Mouse (Mus musculus) heart, postnatal 0 days (tissue): ENCODE data around the gene Slc1a3.

ENCODE experiments used
- CTCF ChIP-seq: IDR thresholded peaks from 2 replicates; pipeline ENCODE4 v1.5.1; 2016; ENCODE audit warnings: antibody characterized with exemption, control low read depth, low read depth
- EP300 ChIP-seq: IDR thresholded peaks from 2 replicates; pipeline ENCODE4 v1.6.1; 2016; ENCODE audit warnings: antibody characterized with exemption, low read depth

- TF ChIP-seq CTCF (no peak), EP300 (no peak)
Measured at GRCm38 (mm10) chr15:8738156-8738555, 27.6 kb upstream of the Slc1a3 start.
